Mouse (Mus musculus) myocyte (in vitro differentiated cells): ENCODE measurements around the gene Siglecg. TPM values are rescaled to one million over a fixed set of nuclear protein-coding genes. Genes with fewer than 3 reads are reported as not detected.

Experiments
- H3K27me3 ChIP-seq: one replicate; pipeline ENCODE4 v1.6.1; 2011; ENCODE audit not compliant: control insufficient read depth, insufficient read depth, insufficient read length
- H3K36me3 ChIP-seq: one replicate; pipeline ENCODE4 v1.6.1; 2011; ENCODE audit not compliant: control insufficient read depth, insufficient read depth
- H3K4me2 ChIP-seq: one replicate; pipeline ENCODE4 v1.6.1; 2011; ENCODE audit warnings: low read depth, control low read depth
- H3K4me3 ChIP-seq: one replicate; pipeline ENCODE4 v1.5.1; 2011; ENCODE audit warnings: mild to moderate bottlenecking, control low read depth, moderate library complexity
- H3K79me2 ChIP-seq: one replicate; pipeline ENCODE4 v1.6.1; 2011; ENCODE audit not compliant: control insufficient read depth, insufficient read depth
- H3ac ChIP-seq: one replicate; pipeline ENCODE4 v1.6.1; 2011; ENCODE audit not compliant: control insufficient read depth, insufficient read length
- CEBPB ChIP-seq: IDR thresholded peaks from 2 replicates; pipeline ENCODE4 v1.6.1; 2011; ENCODE audit warnings: mild to moderate bottlenecking, moderate library complexity; ENCODE audit not compliant: poor library complexity, insufficient read depth, severe bottlenecking
- E2F4 ChIP-seq: IDR thresholded peaks from one replicate; pipeline ENCODE4 v1.6.1; 2011; ENCODE audit warnings: mild to moderate bottlenecking, control low read depth, moderate library complexity; ENCODE audit not compliant: insufficient read depth
- MAX ChIP-seq: IDR thresholded peaks from one replicate; pipeline ENCODE4 v1.6.1; 2011; ENCODE audit warnings: low read depth, mild to moderate bottlenecking, control low read depth
- MYOD1 ChIP-seq, 3 experiments: IDR thresholded peaks; one replicate each; pipeline ENCODE4 v1.6.1; 2011; ENCODE audit warnings: control low read depth in 2 of 3, low read depth in 2 of 3, mild to moderate bottlenecking in 2 of 3, moderate library complexity in 1 of 3; ENCODE audit not compliant: insufficient read length in 2 of 3, control insufficient read depth in 1 of 3
- MYOG ChIP-seq, 3 experiments: IDR thresholded peaks; one replicate each; pipeline ENCODE4 v1.6.1; 2011; ENCODE audit warnings: control low read depth in 2 of 3, low read depth in 2 of 3, mild to moderate bottlenecking in 2 of 3; ENCODE audit not compliant: insufficient read length in 2 of 3, control insufficient read depth in 1 of 3, insufficient read depth in 1 of 3
- POLR2A ChIP-seq: IDR thresholded peaks from one replicate; pipeline ENCODE4 v1.6.1; 2011; ENCODE audit warnings: low read depth, mild to moderate bottlenecking, control low read depth, moderate library complexity; ENCODE audit not compliant: insufficient read length
- POLR2AphosphoS2 ChIP-seq: IDR thresholded peaks from one replicate; pipeline ENCODE4 v1.6.1; 2011; ENCODE audit warnings: low read depth, control low read depth; ENCODE audit not compliant: insufficient read length
- REST ChIP-seq: IDR thresholded peaks from one replicate; pipeline ENCODE4 v1.6.1; 2011; ENCODE audit warnings: mild to moderate bottlenecking, control low read depth, moderate library complexity; ENCODE audit not compliant: insufficient read depth, insufficient read length
- SRF ChIP-seq: IDR thresholded peaks from one replicate; pipeline ENCODE4 v1.6.1; 2011; ENCODE audit warnings: low read depth; ENCODE audit not compliant: control insufficient read depth, insufficient read length
- TCF12 ChIP-seq: IDR thresholded peaks from one replicate; pipeline ENCODE4 v1.6.1; 2011; ENCODE audit warnings: mild to moderate bottlenecking, control low read depth; ENCODE audit not compliant: poor library complexity, insufficient read depth, severe bottlenecking
- TCF3 ChIP-seq: IDR thresholded peaks from one replicate; pipeline ENCODE4 v1.6.1; 2011; ENCODE audit warnings: low read depth, control low read depth; ENCODE audit not compliant: insufficient read length
- USF1 ChIP-seq: IDR thresholded peaks from one replicate; pipeline ENCODE4 v1.6.1; 2011; ENCODE audit warnings: low read depth, mild to moderate bottlenecking, control low read depth, moderate library complexity
- polyA plus RNA-seq: library from polyadenylated mRNA; unstranded; fragments of >200 nt; fragmentation: generic; extraction: Trizol; gene quantifications from one replicate; pipeline ENCODE4 v1.2.1, GENCODE M21; 2012; ENCODE audit warnings: missing spikeins

The Siglecg gene
- polyA plus RNA-seq, 1 experiment = 1.0 TPM

DNA sequence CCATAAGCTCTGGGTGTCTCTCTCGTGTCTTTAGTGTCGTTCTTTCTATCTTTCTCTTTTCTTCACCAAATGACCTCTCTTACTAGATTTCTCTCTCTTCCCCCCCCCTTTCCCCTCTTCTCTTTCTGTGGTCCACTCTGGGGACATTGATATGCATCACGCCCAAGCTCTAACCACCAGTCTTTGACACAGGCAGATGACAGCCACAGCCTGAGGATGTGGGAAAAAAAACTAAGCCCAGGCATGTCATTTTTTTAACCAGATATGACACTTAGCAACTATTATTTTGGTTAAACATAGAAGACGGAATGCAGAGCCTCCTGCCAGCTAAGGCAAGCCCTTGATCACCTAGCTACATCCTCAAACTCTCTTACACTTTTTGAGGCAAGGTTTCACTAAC lies 30.6 kb downstream of the Siglecg start:
- H3K36me3 ChIP-seq = no peaks in the 10 kb centered on the region
- TF ChIP-seq CEBPB (no peak), MYOD1 (IDR thresholded peaks at IDR 0.05; ENCODE audit: control insufficient read depth in 1 of 3, insufficient read length in 2 of 3, low read depth in 2 of 3) (no peak), TCF12 (no peak), MYOG (IDR thresholded peaks at IDR 0.05; ENCODE audit: control insufficient read depth in 1 of 3, insufficient read depth in 1 of 3, insufficient read length in 2 of 3, low read depth in 2 of 3) (no peak), REST (no peak), TCF3 (no peak), SRF (no peak), MAX (no peak), USF1 (no peak), POLR2AphosphoS2 (no peak)
- no peak overlapping the region for H3ac ChIP-seq
- no peak overlapping the region for H3K4me3 ChIP-seq
- H3K79me2 ChIP-seq = no peaks in the 10 kb centered on the region
- no peak overlapping the region for H3K4me2 ChIP-seq
- no peaks in the 10 kb centered on the region for H3K27me3 ChIP-seq

DNA sequence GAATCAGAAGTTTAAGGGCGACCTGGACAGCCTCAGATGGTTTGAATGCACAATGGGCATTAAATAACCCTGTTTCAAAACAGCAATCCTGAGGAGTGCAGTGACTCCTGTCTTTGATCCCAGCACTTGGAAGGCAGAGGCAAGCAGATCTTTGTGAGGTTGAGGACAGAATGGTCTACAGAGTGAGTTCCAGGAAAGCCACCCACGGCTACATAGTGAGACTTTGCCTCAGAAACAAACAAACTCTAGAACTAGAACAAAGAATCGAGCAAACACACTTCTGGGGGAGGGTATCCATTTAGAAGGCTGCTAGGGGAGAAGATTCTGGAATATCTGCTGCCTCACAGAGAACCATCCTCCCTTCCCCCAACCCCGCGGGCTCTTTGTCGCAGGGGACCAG lies 32.5 kb downstream of the Siglecg start, which contains the start of gene Cldnd2:
Cldnd2 (plus strand) TSS at position 301 of the 400 bp plus-strand sequence.
- no peaks in the 10 kb centered on the region for H3K27me3 ChIP-seq
- H3K36me3 ChIP-seq = no peaks in the 10 kb centered on the region
- H3ac ChIP-seq = no peak within 1 kb of the TSS

DNA sequence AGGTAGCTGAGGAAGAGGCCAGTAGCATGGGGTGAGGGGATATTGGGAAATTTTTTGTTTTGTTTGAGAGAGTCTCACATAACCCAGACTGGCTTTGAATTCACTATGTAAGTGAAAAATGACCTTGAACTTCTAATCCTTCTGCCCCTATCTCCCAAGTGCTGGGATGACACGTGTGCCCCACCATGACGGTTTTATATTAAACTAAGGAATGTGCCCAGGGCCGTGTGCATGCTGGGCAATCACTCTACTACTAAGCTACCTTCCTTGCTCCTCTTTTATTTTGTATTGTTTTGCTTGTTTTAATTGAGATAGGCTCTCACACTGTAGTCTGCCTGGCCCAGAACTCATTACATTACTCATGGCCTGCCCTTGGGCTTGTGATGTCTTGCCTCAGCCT lies 33.1 kb downstream of the Siglecg start:
- Histone ChIP-seq H3K4me2 (no peak overlapping the region), H3K4me3 (no peak overlapping the region), H3K36me3 (no peaks in the 10 kb centered on the region), H3K27me3 (no peaks in the 10 kb centered on the region), H3K79me2 (peaks cover 11% of the 10 kb centered on the region), H3ac (no peak overlapping the region)
- TF ChIP-seq SRF (no peak), MYOG (IDR thresholded peaks at IDR 0.05; ENCODE audit: control insufficient read depth in 1 of 3, insufficient read depth in 1 of 3, insufficient read length in 2 of 3, low read depth in 2 of 3) (no peak)

More for the DNA sequence above, 32.5 kb downstream of the Siglecg start, which contains the start of gene Cldnd2:
- Histone ChIP-seq H3K4me3 (no peak within 1 kb of the TSS), H3K79me2 (peaks cover 7% of the 10 kb centered on the region), H3K4me2 (no peak within 1 kb of the TSS)
- TF ChIP-seq TCF3 (no peak), USF1 (no peak)

DNA sequence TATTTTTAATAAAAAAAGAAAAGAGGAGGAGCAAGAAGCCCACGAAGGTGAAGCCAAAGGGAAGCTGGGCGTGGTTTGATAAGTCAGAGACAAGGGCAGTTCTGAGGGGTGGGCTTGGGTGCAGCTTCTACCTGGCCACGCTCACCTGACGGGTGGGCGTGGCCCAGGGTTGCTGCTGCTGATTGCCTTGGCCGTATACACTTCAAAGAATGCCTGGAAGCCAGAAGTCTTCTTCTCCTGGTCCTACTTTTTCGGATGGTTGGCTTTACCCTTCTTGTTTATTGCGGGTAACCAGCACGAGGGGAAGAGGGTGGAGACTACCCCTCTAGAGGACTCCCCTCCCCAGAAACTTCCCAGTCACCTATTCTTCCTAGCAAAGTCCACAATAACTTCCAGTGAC lies 34.7 kb downstream of the Siglecg start:
- H3ac ChIP-seq = peak overlapping the region; percentile 44
- no peak for TF ChIP-seq REST
- TF ChIP-seq USF1 = no peak
- no peak for TF ChIP-seq MYOG (IDR thresholded peaks at IDR 0.05; ENCODE audit: control insufficient read depth in 1 of 3, insufficient read depth in 1 of 3, insufficient read length in 2 of 3, low read depth in 2 of 3)
- no peak for TF ChIP-seq TCF3
- TF ChIP-seq POLR2AphosphoS2 = no peak
- no peak for TF ChIP-seq E2F4
- no peak for TF ChIP-seq TCF12
- TF ChIP-seq SRF = no peak
- TF ChIP-seq MAX = no peak
- no peak for TF ChIP-seq POLR2A
- no peak for TF ChIP-seq MYOD1 (IDR thresholded peaks at IDR 0.05; ENCODE audit: control insufficient read depth in 1 of 3, insufficient read length in 2 of 3, low read depth in 2 of 3)
- TF ChIP-seq CEBPB = no peak
- peak overlapping the region; percentile 69 for H3K4me3 ChIP-seq
- peaks cover 11% of the 10 kb centered on the region for H3K79me2 ChIP-seq
- H3K27me3 ChIP-seq = no peaks in the 10 kb centered on the region
- H3K36me3 ChIP-seq = no peaks in the 10 kb centered on the region
- H3K4me2 ChIP-seq = peak overlapping the region; percentile 99

DNA sequence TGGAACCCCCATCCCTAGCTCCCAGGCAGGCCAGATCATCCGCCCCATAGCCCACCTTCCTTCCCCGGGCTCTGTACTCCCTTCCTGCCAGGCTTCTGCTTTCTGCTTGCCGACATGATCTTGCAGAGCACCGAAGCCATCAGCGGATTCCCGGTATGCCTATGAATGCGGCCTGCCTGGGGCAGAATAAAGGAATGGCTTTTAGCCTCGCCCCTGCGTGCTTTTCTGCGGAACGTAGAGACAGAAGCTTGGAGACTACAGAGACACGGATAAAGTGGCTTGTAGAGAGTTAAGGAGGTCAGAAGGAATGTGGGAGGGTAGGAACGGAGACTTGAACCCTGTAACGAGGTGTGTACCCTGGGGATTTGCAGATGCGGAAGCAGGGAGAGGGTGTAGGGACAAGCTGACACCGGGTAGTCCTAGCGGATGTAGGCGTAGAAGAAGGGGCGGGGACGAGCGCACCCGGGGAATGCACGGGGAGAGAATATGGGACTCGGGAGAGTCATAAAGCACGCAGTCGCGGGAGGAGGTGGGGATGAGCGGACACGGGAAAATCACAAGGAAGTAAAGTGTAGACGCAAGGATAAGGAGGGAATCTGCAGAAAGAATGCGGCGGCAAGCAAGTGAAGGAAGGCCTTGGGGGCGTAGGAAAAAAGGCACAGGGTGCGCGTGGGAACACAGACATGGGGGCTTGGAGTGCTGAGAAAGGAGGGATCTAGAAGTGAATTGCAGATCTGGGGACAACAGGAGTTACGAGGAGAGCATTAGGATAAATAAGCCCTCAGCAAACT lies 35.3 kb downstream of the Siglecg start:
- H3K79me2 ChIP-seq = peaks cover 11% of the 10 kb centered on the region
- H3K4me3 ChIP-seq = peak overlapping the region; percentile 69
- no peak for TF ChIP-seq SRF
- peak; percentile 64 for TF ChIP-seq POLR2A
- no peak for TF ChIP-seq REST
- peak; percentile 59 for TF ChIP-seq POLR2AphosphoS2
- H3K36me3 ChIP-seq = no peaks in the 10 kb centered on the region
- H3ac ChIP-seq = peak overlapping the region; percentile 44
- no peaks in the 10 kb centered on the region for H3K27me3 ChIP-seq
- peak overlapping the region; percentile 99 for H3K4me2 ChIP-seq
